Mouse (Mus musculus) lung, postnatal 0 days (tissue): ENCODE results near the gene Lrrtm4. TPM values are rescaled to one million over a fixed set of nuclear protein-coding genes. Genes with fewer than 3 reads are reported as not detected.
A peak's percentile ranks its signal among the peaks of the same experiment; 100 is the strongest.

Experiments
- ATAC-seq: fragments of 200-750 bp; cut with Nextera tagmentation; 2 replicates; pipeline ENCODE4 v1.8.0; 2017; ENCODE audit warnings: moderate library complexity
- DNase-seq: peaks from one replicate; pipeline ENCODE4 v3.0.0-alpha.2; 2016; ENCODE audit warnings: low spot score
- H3K27ac ChIP-seq: fragments of 300-500 bp; sonication (generic); 2 replicates; pipeline ENCODE4 v1.5.1; 2014; ENCODE audit warnings: antibody characterized with exemption, mild to moderate bottlenecking, low read length, mixed read lengths
- H3K27me3 ChIP-seq: fragments of 300-500 bp; sonication (generic); replicated peaks from 2 replicates; pipeline ENCODE4 v1.6.1; 2014; ENCODE audit warnings: low read length, mixed read lengths; ENCODE audit not compliant: insufficient read depth
- H3K36me3 ChIP-seq: fragments of 300-500 bp; sonication (generic); 2 replicates; pipeline ENCODE4 v1.6.1; 2014; ENCODE audit warnings: low read length, mixed read lengths; ENCODE audit not compliant: insufficient read depth
- H3K4me1 ChIP-seq: fragments of 300-500 bp; sonication (generic); 2 replicates; pipeline ENCODE4 v1.6.1; 2014; ENCODE audit warnings: antibody characterized with exemption, low read depth, low read length, mixed read lengths; ENCODE audit not compliant: insufficient read depth
- H3K4me2 ChIP-seq: fragments of 300-500 bp; sonication (generic); replicated peaks from 2 replicates; pipeline ENCODE4 v1.6.1; 2014; ENCODE audit warnings: low read depth, mild to moderate bottlenecking, low read length, moderate library complexity, mixed read lengths
- H3K4me3 ChIP-seq: fragments of 300-500 bp; sonication (generic); 2 replicates; pipeline ENCODE4 v1.5.1; 2014; ENCODE audit warnings: low read depth, low read length
- H3K9ac ChIP-seq: fragments of 300-500 bp; sonication (generic); replicated peaks from 2 replicates; pipeline ENCODE4 v1.6.1; 2014; ENCODE audit warnings: low read depth, mild to moderate bottlenecking
- H3K9me3 ChIP-seq: fragments of 300-500 bp; sonication (generic); 2 replicates; pipeline ENCODE4 v1.6.1; 2016; ENCODE audit warnings: low read length, mixed read lengths
- CTCF ChIP-seq: IDR thresholded peaks from 2 replicates; pipeline ENCODE4 v1.5.1; 2016; ENCODE audit warnings: antibody characterized with exemption, mild to moderate bottlenecking
- EP300 ChIP-seq: IDR thresholded peaks from 2 replicates; pipeline ENCODE4 v1.6.1; 2016; ENCODE audit warnings: antibody characterized with exemption, mild to moderate bottlenecking, control low read depth
- WGBS: fragments of 180-500 bp; shearing (Covaris S2); extraction: QIAGEN DNeasy Blood & Tissue Kit; methylation state at CpG from one replicate; pipeline ENCODE4 v1.1.7; 2014; 5-methylcytosine and 5-hydroxymethylcytosine counted together
- polyA plus RNA-seq: library from polyadenylated mRNA; unstranded; fragments of >200 nt; fragmentation: Nextera tagmentation; extraction: Ambion mirVana; gene quantifications from 2 replicates; pipeline ENCODE4 v1.2.1, GENCODE M21; 2015

Gene Lrrtm4
- polyA plus RNA-seq = 0.04 and 0.11 TPM in 2 replicates

DNA sequence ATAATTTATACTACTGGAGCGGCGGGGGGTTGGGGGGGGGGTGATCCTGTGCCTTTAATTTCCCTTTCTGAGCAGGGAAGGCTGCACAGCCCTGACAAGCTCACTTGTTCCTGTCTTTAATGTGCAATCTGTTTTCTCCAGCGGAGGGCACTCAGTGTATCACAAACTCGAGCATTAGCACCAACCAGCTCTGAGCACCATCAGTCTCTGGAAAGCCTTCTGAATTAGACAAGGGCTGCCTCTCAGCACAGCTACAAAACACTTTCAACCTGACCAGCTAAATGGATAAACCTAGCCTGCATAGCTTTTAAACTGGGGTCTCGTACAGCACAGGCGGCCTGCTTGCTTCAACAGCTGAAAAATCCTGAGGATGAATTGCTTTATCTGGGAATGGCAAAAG is at the start of gene Lrrtm4:
Lrrtm4 (plus strand) TSS at position 113 of the 400 bp plus-strand sequence.
- WGBS = 11% methylated on average over 6 of the region's 6 CpGs
- H3K9ac ChIP-seq = no peak within 1 kb of the TSS
- H3K4me2 ChIP-seq = peak within 1 kb of the TSS; percentile 40
- TF ChIP-seq CTCF (no peak), EP300 (no peak)
- H3K4me1 ChIP-seq = no peaks in the 10 kb centered on the region
- DNase-seq (no peak), ATAC-seq (no peak)
- no peaks in the 10 kb centered on the region for H3K36me3 ChIP-seq
- peak within 1 kb of the TSS; percentile 5; the same call in 1 of the 2 replicates for H3K4me3 ChIP-seq
- no peak within 1 kb of the TSS for H3K27ac ChIP-seq
- H3K27me3 ChIP-seq = no peaks in the 10 kb centered on the region
- H3K9me3 ChIP-seq = no peaks in the 10 kb centered on the region

DNA sequence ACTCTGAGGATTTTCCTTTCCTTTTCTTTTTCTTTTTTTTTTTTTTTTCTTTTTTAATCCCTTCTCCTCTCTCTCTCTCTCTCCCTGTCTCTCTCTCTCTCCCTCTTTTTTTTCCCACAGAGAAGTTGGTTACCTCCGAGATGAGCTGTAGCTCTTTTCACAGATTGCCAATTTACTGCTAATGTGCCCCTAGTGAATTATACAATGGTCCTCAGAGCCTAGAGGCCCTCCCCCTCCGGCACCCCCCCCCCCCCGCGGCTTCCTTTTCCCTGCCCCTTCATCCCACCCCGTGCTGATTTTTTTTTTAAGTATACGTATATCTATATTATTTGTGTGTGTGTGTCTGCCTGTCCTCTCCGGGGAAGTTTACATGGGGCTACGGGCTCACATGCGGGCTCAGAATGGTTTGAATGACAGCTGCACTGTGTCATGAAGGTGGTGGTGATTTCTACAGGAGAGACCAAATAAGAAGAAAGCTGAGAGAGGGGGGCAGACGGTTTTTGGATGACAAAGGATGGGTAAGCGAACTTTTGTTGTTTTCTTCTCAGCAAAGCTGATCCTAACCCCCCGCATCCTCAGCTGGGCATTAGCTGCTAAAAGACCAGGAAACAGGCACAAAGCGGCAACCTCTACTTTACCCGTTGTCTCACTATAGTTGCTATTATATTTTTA is 648 bp downstream of the Lrrtm4 start:
- H3K4me3 ChIP-seq = peak overlapping the region; percentile 5; the same call in 1 of the 2 replicates
- H3K36me3 ChIP-seq = no peaks in the 10 kb centered on the region
- no peaks in the 10 kb centered on the region for H3K4me1 ChIP-seq
- H3K9me3 ChIP-seq = no peaks in the 10 kb centered on the region
- 6% methylated on average over 14 of the region's 14 CpGs for WGBS
- DNase-seq (no peak), ATAC-seq (no peak)
- H3K27me3 ChIP-seq = no peaks in the 10 kb centered on the region
- TF ChIP-seq CTCF (no peak), EP300 (no peak)
- no peak overlapping the region for H3K9ac ChIP-seq
- peak overlapping the region; percentile 40 for H3K4me2 ChIP-seq
- no peak overlapping the region for H3K27ac ChIP-seq

DNA sequence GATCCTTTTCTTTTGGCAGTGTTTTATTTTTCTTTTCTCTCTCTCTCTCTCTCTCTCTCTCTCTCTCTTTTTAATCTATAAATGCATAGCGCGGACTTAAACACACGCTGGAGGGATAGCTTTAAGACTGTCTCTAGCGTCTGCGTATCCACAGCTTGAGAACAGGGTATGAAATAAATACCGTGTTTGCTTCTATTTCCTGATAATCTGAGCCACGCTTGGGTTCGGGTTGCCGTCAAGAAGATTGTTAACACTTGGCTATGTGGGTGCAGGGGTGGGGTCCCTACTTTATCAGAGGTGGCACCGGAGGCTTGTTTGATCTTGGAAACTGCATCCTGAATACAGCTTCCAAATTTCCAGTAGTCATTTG is 1.2 kb downstream of the Lrrtm4 start:
- Histone ChIP-seq H3K27me3 (no peaks in the 10 kb centered on the region), H3K27ac (no peak overlapping the region), H3K4me3 (peak overlapping the region; percentile 5; the same call in 1 of the 2 replicates), H3K36me3 (no peaks in the 10 kb centered on the region), H3K4me2 (peak overlapping the region; percentile 40), H3K9me3 (no peaks in the 10 kb centered on the region), H3K9ac (no peak overlapping the region), H3K4me1 (no peaks in the 10 kb centered on the region)
- ATAC-seq = no peak
- DNase-seq = no peak
- TF ChIP-seq CTCF (no peak), EP300 (no peak)
- 11% methylated on average over 10 of the region's 10 CpGs for WGBS

DNA sequence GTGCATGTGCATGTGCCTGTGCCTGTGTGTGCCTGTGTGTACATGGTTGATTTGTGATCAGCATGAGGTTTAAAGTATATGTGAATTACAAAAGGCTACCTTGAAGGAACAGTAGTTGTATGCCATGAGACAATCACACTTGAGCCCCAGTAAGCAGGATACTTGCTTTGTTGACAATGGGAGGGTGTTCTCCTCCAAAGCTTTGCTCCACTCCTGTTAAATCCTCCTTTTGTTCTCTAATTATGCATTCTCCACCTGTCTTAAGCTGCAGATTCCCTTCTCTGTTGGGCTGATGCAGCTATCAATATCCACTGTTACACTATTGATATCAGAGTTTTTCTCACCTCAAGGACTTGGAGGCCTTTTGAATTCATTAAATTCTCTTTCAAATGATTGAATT is 38.2 kb downstream of the Lrrtm4 start:
- no peaks in the 10 kb centered on the region for H3K27me3 ChIP-seq
- H3K27ac ChIP-seq = no peak overlapping the region
- no peaks in the 10 kb centered on the region for H3K4me1 ChIP-seq
- no peak for TF ChIP-seq CTCF
- no peak for TF ChIP-seq EP300
- H3K9ac ChIP-seq = no peak overlapping the region
- ATAC-seq (no peak), DNase-seq (no peak)
- H3K4me2 ChIP-seq = no peak overlapping the region
- no peaks in the 10 kb centered on the region for H3K9me3 ChIP-seq
- no peaks in the 10 kb centered on the region for H3K36me3 ChIP-seq
- no peak overlapping the region for H3K4me3 ChIP-seq

DNA sequence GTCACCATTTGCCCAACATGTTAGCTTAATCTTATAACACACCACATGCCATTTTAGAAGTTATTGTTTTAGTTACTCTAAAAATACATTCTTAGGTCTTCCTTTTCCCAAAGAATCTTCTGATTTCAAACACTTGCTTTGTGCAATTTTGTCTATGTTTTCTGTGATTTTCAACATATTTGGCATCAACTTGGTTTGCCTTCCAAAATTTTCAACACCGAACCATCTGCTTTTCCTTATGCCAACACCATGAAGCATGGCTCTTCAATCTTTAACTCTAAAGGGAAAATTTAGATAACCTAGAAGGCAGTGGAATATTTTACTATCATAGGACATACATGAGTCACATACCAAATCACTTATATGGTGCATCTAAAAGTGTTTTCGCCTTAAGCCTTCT is 59.3 kb downstream of the Lrrtm4 start:
- Histone ChIP-seq H3K9ac (no peak overlapping the region), H3K36me3 (no peaks in the 10 kb centered on the region), H3K4me3 (no peak overlapping the region), H3K27ac (no peak overlapping the region), H3K9me3 (no peaks in the 10 kb centered on the region), H3K27me3 (no peaks in the 10 kb centered on the region), H3K4me1 (no peaks in the 10 kb centered on the region), H3K4me2 (no peak overlapping the region)
- TF ChIP-seq EP300 = no peak
- no peak for TF ChIP-seq CTCF
- DNase-seq = no peak
- 89% methylated on average over 2 of the region's 2 CpGs for WGBS
- no peak for ATAC-seq

DNA sequence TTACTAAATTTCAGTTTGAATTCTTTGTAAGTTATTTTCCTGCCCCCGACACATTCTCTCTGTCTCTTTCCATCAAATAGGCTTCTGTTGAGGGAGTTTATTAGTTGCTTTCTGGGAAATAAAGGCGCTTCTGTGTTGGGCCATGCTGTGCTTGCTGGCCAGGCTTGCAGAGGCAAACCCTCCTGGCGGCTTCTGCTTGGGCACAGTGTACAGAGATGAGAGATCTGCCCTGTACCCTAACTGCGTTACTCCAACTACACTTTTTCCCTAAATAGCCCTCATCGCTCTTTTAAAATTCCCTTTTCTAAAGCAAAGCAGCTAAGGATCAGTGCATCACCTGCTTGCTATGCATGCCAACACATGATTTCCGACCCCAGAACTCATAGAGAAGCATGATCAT is 60.6 kb downstream of the Lrrtm4 start:
- no peaks in the 10 kb centered on the region for H3K36me3 ChIP-seq
- no peaks in the 10 kb centered on the region for H3K4me1 ChIP-seq
- no peak overlapping the region for H3K4me3 ChIP-seq
- H3K4me2 ChIP-seq = no peak overlapping the region
- H3K27me3 ChIP-seq = no peaks in the 10 kb centered on the region
- H3K9me3 ChIP-seq = no peaks in the 10 kb centered on the region
- ATAC-seq (no peak), DNase-seq (no peak)
- no peak overlapping the region for H3K27ac ChIP-seq
- TF ChIP-seq EP300 (no peak), CTCF (no peak)
- H3K9ac ChIP-seq = no peak overlapping the region
- 77% methylated on average over 6 of the region's 6 CpGs for WGBS
